Mouse (Mus musculus) 3134 (cell line): Measurements from ENCODE around the gene Nprl3.

Experiments
- DNase-seq: peaks from one replicate; pipeline ENCODE4 v3.0.0-alpha.2; 2011; ENCODE audit warnings: low spot score; ENCODE audit not compliant: insufficient read length; ENCODE audit errors: extremely low read depth

The Nprl3 gene

GRCm38 (mm10) chr11:32200075-32200601 lies 67.4 kb downstream of the Nprl3 start, which contains the start of gene Il9r:
Gene Il9r (minus strand): TSS chr11:32200279.
- no peak for DNase-seq

- DNase-seq = no peak
Observed at GRCm38 (mm10) chr11:32199230-32199629, 68.3 kb downstream of the Nprl3 start.

DNA sequence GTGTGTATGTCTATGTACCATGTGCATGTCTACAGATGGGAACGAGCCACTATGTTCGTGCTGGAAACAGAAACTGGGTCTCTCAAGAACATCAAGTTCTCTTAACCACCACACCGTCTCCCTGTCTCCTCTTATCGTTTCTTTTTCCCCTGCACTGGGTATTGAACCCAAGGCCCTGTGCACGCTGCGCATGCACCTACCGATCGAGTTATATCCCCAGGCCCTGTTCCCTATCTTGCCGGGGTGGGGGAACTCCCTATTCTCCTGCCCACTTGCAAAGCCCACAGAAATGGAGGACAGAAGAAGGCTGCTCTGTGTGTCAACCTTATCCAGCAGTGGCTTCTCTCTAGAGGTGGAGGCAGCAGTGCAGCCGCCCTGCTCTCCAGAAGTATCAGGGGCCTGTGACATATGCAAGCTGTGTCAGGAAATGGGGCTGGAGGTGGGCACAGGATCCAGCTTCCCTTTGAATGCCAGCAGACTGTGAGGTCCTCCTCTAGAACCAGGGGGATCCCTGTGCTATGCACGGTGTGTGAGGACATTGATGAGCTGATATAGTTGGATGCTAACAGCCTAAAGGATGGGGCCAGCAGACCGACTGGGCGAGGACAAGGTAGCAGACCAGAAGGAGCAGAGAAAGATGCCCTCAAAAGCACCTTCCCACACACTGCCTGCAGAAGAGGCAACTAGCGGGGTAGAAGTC lies 69.1 kb downstream of the Nprl3 start:
- no peak for DNase-seq

GRCm38 (mm10) chr11:32197766-32198165 lies 69.7 kb downstream of the Nprl3 start:
- DNase-seq = no peak

GRCm38 (mm10) chr11:32196727-32197126 lies 70.8 kb downstream of the Nprl3 start:
- DNase-seq = no peak

- no peak for DNase-seq
Observed at GRCm38 (mm10) chr11:32195867-32196540, 71.5 kb downstream of the Nprl3 start.

DNA sequence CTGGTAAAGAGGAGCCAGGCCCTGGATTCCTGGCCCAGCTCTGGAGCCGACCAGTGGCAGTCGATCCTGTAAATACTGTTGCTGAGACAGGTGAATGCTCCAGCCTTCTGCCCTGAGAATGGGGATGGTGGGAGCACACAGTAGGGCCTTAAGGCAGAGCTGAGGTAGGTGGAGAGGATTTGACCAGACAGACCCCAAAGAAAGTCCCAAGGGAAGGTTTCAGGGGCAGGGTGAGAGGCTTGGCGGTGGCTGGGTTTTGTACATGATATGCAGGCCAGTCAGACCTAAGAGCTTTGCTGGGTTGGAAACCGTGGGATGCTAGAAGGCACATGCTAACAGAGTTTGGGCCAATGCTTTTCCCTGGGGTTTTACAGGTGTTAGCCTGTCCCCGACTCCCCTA lies 72.9 kb downstream of the Nprl3 start:
- DNase-seq = no peak

DNA sequence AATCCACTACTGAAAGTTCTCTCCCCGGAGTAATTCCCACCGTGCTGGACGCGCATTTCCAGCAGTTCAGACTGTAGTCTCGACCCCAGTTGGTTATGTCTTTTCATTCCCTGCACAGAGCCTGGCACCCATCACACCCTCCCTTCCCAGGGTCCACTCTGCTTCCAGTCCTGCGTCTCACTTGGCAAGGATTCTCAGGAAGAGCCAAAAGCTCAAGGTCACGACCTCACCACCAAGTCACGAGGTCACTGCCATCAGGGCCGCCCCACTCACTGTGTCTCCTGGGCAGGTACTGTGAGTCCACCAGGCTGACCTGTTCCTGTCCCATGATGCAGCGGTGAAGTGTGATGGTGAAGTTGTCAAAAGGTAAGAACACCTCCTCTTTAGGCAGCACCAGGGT lies 73.4 kb downstream of the Nprl3 start:
- no peak for DNase-seq

DNA sequence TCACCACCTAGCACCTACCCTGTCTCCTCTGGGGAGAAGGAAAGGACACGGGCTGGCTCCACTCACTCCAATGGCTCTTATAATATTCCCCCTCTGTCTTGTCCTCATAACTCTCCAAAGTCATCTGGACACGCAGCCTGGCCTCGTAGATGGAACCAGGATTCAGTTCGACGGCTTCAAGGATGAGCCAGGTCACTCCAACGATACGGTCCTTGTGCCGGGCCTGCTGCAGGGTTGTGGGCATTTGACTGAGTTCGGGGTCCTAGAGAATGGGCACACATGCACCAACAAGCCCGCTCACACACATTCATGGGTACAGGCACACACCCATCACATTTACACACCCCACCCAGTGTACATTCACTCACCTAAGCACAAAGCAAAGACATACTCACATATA lies 74.4 kb downstream of the Nprl3 start:
- no peak for DNase-seq

- DNase-seq = no peak
Observed at GRCm38 (mm10) chr11:32190603-32191110, 76.8 kb downstream of the Nprl3 start.

GRCm38 (mm10) chr11:32190119-32190518 lies 77.4 kb downstream of the Nprl3 start:
- no peak for DNase-seq

DNA sequence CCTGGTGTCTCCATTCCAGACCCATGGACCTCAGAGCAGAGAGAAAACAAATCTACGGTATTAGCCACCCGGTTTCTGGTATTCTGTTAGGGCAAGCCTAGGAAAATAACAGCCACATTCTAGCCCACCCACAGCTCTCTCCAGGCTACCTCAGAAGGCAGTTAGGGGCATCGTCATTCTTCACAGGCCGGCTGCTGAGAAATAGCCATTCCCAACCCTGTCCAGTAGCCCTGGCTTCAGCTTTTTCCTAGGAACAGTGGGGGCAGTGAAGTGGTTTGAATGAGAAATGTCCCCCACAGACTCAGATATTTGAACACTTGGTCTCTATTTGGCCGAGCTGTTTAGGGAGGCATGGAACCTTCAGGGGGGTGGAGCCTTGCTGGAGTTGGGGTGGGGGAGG lies 78.1 kb downstream of the Nprl3 start:
- no peak for DNase-seq

GRCm38 (mm10) chr11:32188881-32189280 lies 78.6 kb downstream of the Nprl3 start:
- no peak for DNase-seq

DNA sequence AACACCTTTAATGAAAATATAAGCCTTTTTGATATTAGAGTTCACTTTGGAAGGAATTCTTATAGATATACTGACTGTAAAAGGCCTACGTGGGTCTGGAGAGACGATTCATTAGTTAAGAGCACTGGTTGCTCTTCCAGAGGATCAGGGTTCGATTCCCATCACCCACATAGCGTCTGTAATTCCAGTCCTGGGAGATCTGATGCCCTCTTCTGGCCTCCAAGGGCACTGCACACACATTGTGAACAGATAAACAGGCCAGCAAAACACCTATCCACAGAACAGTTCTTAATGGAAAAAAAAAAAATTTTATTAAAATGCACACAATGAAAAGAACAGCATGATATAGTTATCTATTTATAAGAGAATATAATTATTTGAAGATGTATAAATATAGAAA lies 80.3 kb downstream of the Nprl3 start:
- DNase-seq = no peak

- no peak for DNase-seq
Observed at GRCm38 (mm10) chr11:32186031-32186430, 81.5 kb downstream of the Nprl3 start.

DNA sequence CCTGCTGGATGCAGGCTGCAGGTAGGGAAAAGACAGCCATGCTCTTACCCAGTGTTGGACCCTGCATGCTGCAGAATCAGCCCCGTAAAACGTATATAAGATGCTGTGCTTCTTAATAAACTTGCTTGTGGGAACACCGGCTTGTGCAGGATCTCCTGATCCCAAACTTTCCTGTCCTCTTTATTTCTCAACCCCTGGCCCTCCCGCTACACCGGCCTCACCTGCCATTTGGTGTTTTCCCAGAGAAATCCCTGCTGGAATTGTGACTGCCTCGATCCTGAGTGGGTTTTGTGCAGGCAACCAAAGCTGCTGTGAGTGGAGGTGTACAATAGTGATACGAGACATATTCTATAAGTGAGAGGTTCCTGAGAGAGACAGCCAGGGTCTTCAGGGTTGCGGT lies 83.0 kb downstream of the Nprl3 start:
- DNase-seq = no peak

GRCm38 (mm10) chr11:32181973-32182868 lies 85.3 kb downstream of the Nprl3 start:
- no peak for DNase-seq

DNA sequence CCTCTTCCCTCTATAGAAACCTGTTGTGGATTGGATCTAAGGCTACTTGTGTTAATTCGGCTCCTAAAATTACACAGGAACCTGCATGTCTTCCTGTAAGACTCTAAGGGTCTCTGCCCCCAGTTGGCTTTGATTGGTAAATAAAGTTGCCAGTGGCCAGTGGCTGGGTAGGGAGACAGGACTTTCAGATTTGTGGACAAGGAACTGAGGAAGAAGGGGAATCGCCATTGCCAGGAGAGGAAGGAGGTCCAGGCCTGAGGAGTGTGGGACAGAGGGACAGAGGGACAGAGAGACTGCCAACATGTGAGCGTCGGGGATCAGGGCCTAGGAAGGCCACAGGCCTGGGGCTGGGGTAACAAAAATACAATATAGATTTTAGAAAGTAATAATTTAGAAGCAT lies 86.3 kb downstream of the Nprl3 start:
- DNase-seq = no peak

DNA sequence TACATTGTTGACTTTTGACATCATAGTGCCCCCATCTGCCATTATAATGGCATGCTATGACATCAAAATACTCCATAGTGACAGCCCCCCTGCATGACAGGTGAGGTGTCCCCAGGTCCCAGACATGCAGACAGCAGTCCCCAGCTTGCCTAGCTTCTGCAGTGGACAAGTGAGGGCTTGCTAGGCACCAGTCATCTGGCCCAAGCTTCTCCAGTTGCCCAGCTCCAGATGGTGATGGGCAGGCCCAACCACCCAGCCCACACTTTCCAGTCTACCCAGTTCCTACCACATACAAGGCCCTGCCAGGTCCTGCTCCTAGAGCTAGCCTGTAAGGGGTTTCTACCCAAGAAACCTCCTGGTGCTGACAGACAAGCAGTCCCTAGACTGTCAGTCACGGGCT lies 89.0 kb downstream of the Nprl3 start:
- no peak for DNase-seq
